Mouse (Mus musculus): ENCODE results near the gene Slc6a6. TPM values are rescaled to one million over a fixed set of nuclear protein-coding genes. Genes with fewer than 3 reads are reported as not detected.

The Slc6a6 gene
- polyA plus RNA-seq, 1 experiment from 2014 or later: 56.6 TPM

- Histone ChIP-seq H3K27me3 (ENCODE audit: insufficient read depth, poor library complexity, severe bottlenecking) (no peaks in the 10 kb centered on the region), H3K4me1 (0 out of 2 replicates have a peak, but pooled peaks cover 4% of the 10 kb centered on the region), H3K9me3 (no peaks in the 10 kb centered on the region), H3K27ac (no peak overlapping the region), H3K36me3 (peaks cover 85% of the 10 kb centered on the region), H3K4me3 (no peak overlapping the region)
- DNase-seq (ENCODE audit: low spot score): no peak
- 84% methylated on average over 8 of the region's 8 CpGs for WGBS
Measured at GRCm38 (mm10) chr6:91742995-91743394, 59.1 kb downstream of the Slc6a6 start.

GRCm38 (mm10) chr6:91743886-91744285, 60.0 kb downstream of the Slc6a6 start:
- H3K36me3 ChIP-seq: peaks cover 85% of the 10 kb centered on the region

GRCm38 (mm10) chr6:91745246-91745645, 61.4 kb downstream of the Slc6a6 start:
- DNase-seq (ENCODE audit: low spot score): no peak
- H3K27ac ChIP-seq: no peak overlapping the region
- no peaks in the 10 kb centered on the region for H3K27me3 ChIP-seq (ENCODE audit: insufficient read depth, poor library complexity, severe bottlenecking)
- 86% methylated on average over 3 of the region's 3 CpGs for WGBS
- H3K4me1 ChIP-seq: 0 out of 2 replicates have a peak, but pooled peaks cover 4% of the 10 kb centered on the region
- H3K36me3 ChIP-seq: peaks cover 86% of the 10 kb centered on the region
- H3K9me3 ChIP-seq: no peaks in the 10 kb centered on the region
- H3K4me3 ChIP-seq: no peak overlapping the region

More at GRCm38 (mm10) chr6:91743886-91744285, 60.0 kb downstream of the Slc6a6 start:
- H3K27ac ChIP-seq: no peak overlapping the region
- 0 out of 2 replicates have a peak, but pooled peaks cover 4% of the 10 kb centered on the region for H3K4me1 ChIP-seq
- WGBS: 57% methylated on average over 4 of the region's 4 CpGs
- no peaks in the 10 kb centered on the region for H3K27me3 ChIP-seq (ENCODE audit: insufficient read depth, poor library complexity, severe bottlenecking)
- H3K4me3 ChIP-seq: no peak overlapping the region
- DNase-seq (ENCODE audit: low spot score): no peak
- H3K9me3 ChIP-seq: no peaks in the 10 kb centered on the region

- H3K9me3 ChIP-seq: no peaks in the 10 kb centered on the region
- no peak overlapping the region for H3K4me3 ChIP-seq
- H3K27me3 ChIP-seq (ENCODE audit: insufficient read depth, poor library complexity, severe bottlenecking): no peaks in the 10 kb centered on the region
- WGBS: 70% methylated on average over 7 of the region's 7 CpGs
- no peak for DNase-seq (ENCODE audit: low spot score)
- no peak overlapping the region for H3K27ac ChIP-seq
- H3K4me1 ChIP-seq: 0 out of 2 replicates have a peak, but pooled peaks cover 4% of the 10 kb centered on the region
- H3K36me3 ChIP-seq: peaks cover 86% of the 10 kb centered on the region
Measured at GRCm38 (mm10) chr6:91745947-91746582, 62.2 kb downstream of the Slc6a6 start.

GRCm38 (mm10) chr6:91746776-91747175, 62.9 kb downstream of the Slc6a6 start:
- no peak for DNase-seq (ENCODE audit: low spot score)
- H3K4me1 ChIP-seq: 0 out of 2 replicates have a peak, but pooled peaks cover 4% of the 10 kb centered on the region
- H3K27me3 ChIP-seq (ENCODE audit: insufficient read depth, poor library complexity, severe bottlenecking): no peaks in the 10 kb centered on the region
- no peaks in the 10 kb centered on the region for H3K9me3 ChIP-seq
- H3K27ac ChIP-seq: no peak overlapping the region
- WGBS: 85% methylated on average over 5 of the region's 5 CpGs
- peaks cover 86% of the 10 kb centered on the region for H3K36me3 ChIP-seq
- H3K4me3 ChIP-seq: no peak overlapping the region

DNA sequence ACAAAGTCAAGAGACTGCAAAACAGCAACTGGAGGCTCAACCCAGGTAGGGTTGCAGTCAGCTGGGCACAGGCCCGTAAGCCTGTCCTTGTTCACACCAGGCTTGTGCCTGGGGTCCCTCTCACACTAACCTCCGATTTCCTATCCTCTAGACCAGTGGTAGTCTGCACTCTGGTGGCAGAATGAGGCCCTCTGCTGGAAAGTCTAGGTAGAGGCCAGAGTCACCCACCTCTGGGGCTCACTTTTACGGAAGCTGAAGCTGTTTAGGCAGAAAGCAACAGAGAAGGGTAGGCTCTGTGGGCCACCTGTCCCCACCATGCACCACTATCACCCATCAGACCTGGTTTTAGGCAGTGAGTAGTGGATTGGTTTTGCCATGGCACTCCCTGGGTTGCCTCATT, 67.1 kb downstream of the Slc6a6 start:
- Histone ChIP-seq H3K36me3 (peaks cover 93% of the 10 kb centered on the region), H3K4me3 (no peak overlapping the region), H3K4me1 (peaks cover 7% of the 10 kb centered on the region; the same call in 1 of the 2 replicates), H3K27me3 (ENCODE audit: insufficient read depth, poor library complexity, severe bottlenecking) (no peaks in the 10 kb centered on the region), H3K27ac (no peak overlapping the region), H3K9me3 (no peaks in the 10 kb centered on the region)
- 72% methylated on average over 3 of the region's 3 CpGs for WGBS
- no peak for DNase-seq (ENCODE audit: low spot score)

- Histone ChIP-seq H3K27ac (no peak overlapping the region), H3K4me1 (peaks cover 7% of the 10 kb centered on the region; the same call in 1 of the 2 replicates), H3K27me3 (ENCODE audit: insufficient read depth, poor library complexity, severe bottlenecking) (no peaks in the 10 kb centered on the region), H3K36me3 (peaks cover 94% of the 10 kb centered on the region), H3K4me3 (no peak overlapping the region), H3K9me3 (no peaks in the 10 kb centered on the region)
- DNase-seq (ENCODE audit: low spot score): no peak
- 69% methylated on average over 8 of the region's 8 CpGs for WGBS
Measured at GRCm38 (mm10) chr6:91752884-91753283, 69.0 kb downstream of the Slc6a6 start.

- H3K36me3 ChIP-seq: peaks cover 91% of the 10 kb centered on the region
- DNase-seq (ENCODE audit: low spot score): no peak
- H3K4me1 ChIP-seq: peaks cover 7% of the 10 kb centered on the region; the same call in 1 of the 2 replicates
- H3K9me3 ChIP-seq: no peaks in the 10 kb centered on the region
- WGBS: 70% methylated on average over 6 of the region's 6 CpGs
- no peak overlapping the region for H3K4me3 ChIP-seq
- no peak overlapping the region for H3K27ac ChIP-seq
- no peaks in the 10 kb centered on the region for H3K27me3 ChIP-seq (ENCODE audit: insufficient read depth, poor library complexity, severe bottlenecking)
Measured at GRCm38 (mm10) chr6:91754098-91754497, 70.2 kb downstream of the Slc6a6 start.

GRCm38 (mm10) chr6:91754845-91755244, 71.0 kb downstream of the Slc6a6 start:
- H3K4me1 ChIP-seq: peaks cover 7% of the 10 kb centered on the region; the same call in 1 of the 2 replicates
- H3K9me3 ChIP-seq: no peaks in the 10 kb centered on the region
- H3K27ac ChIP-seq: no peak overlapping the region
- H3K4me3 ChIP-seq: no peak overlapping the region
- 84% methylated on average over 12 of the region's 12 CpGs for WGBS
- DNase-seq (ENCODE audit: low spot score): no peak
- H3K36me3 ChIP-seq: peaks cover 91% of the 10 kb centered on the region
- no peaks in the 10 kb centered on the region for H3K27me3 ChIP-seq (ENCODE audit: insufficient read depth, poor library complexity, severe bottlenecking)

GRCm38 (mm10) chr6:91762051-91762742, 78.3 kb downstream of the Slc6a6 start:
- no peaks in the 10 kb centered on the region for H3K4me1 ChIP-seq
- H3K9me3 ChIP-seq: no peaks in the 10 kb centered on the region
- no peak overlapping the region for H3K27ac ChIP-seq
- no peak overlapping the region for H3K4me3 ChIP-seq
- no peak for DNase-seq (ENCODE audit: low spot score)
- H3K27me3 ChIP-seq (ENCODE audit: insufficient read depth, poor library complexity, severe bottlenecking): no peaks in the 10 kb centered on the region
- peaks cover 69% of the 10 kb centered on the region for H3K36me3 ChIP-seq
- 76% methylated on average over 9 of the region's 9 CpGs for WGBS

GRCm38 (mm10) chr6:91767550-91767949, 83.7 kb downstream of the Slc6a6 start:
- WGBS: 85% methylated on average over 8 of the region's 8 CpGs
- peaks cover 51% of the 10 kb centered on the region for H3K36me3 ChIP-seq

DNA sequence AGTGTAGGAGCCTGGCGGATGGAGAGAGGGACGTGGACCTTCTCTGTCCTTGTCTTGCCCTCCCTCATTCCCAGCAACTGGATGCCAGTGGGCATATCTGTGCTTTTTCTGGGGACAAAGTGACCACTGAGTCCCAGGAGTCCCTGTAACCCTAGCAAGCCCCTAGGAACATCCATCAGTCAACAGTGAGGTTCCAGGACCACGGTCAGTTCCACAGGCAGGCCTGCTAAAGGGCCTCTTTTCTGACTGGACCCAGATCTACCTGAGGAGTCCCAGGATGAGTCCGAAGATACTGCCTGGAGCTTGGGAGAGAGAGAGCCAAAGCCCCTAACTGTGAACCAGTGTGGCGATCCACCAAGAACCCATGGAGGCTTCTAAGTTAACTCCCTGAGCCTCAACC, 90.1 kb downstream of the Slc6a6 start:
- H3K27me3 ChIP-seq (ENCODE audit: insufficient read depth, poor library complexity, severe bottlenecking): peaks cover 15% of the 10 kb centered on the region
- no peak for DNase-seq (ENCODE audit: low spot score)
- H3K9me3 ChIP-seq: no peaks in the 10 kb centered on the region; the same call in 1 of the 2 replicates
- H3K4me3 ChIP-seq: no peak overlapping the region
- peaks cover 56% of the 10 kb centered on the region for H3K36me3 ChIP-seq
- H3K4me1 ChIP-seq: peaks cover 6% of the 10 kb centered on the region
- no peak overlapping the region for H3K27ac ChIP-seq
- WGBS: 70% methylated on average over 5 of the region's 5 CpGs

More at GRCm38 (mm10) chr6:91767550-91767949, 83.7 kb downstream of the Slc6a6 start:
- DNase-seq (ENCODE audit: low spot score): no peak
- H3K9me3 ChIP-seq: no peaks in the 10 kb centered on the region; the same call in 1 of the 2 replicates
- H3K4me1 ChIP-seq: no peaks in the 10 kb centered on the region
- H3K4me3 ChIP-seq: no peak overlapping the region
- H3K27ac ChIP-seq: no peak overlapping the region
- H3K27me3 ChIP-seq (ENCODE audit: insufficient read depth, poor library complexity, severe bottlenecking): no peaks in the 10 kb centered on the region

DNA sequence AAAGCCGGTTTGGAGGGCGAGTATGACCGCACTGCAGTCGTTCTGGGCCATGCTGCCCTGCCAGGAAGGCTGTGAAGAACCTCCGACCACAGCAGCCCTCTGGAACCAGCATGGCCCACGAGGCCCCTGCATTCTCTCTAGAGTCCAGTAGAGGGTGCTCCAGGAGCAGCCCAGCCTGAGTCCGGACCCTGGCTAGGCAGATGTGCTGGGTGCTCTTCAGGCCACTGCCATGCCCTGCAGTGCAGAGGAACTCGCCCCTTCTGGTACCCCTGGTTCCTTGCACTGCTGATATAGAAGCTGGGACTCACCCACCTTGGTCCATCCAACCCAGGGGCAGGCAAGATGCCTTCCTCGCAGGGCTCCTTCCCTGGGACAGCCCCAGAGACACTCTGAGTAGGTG, 92.7 kb downstream of the Slc6a6 start:
- H3K9me3 ChIP-seq: no peaks in the 10 kb centered on the region; the same call in 1 of the 2 replicates
- H3K36me3 ChIP-seq: peaks cover 64% of the 10 kb centered on the region
- no peak overlapping the region for H3K4me3 ChIP-seq
- WGBS: 14% methylated on average over 9 of the region's 9 CpGs
- DNase-seq (ENCODE audit: low spot score): no peak
- peaks cover 18% of the 10 kb centered on the region for H3K27me3 ChIP-seq (ENCODE audit: insufficient read depth, poor library complexity, severe bottlenecking)
- H3K27ac ChIP-seq: no peak overlapping the region
- peaks cover 6% of the 10 kb centered on the region for H3K4me1 ChIP-seq
